Mouse (Mus musculus) right cerebral cortex, postnatal 14 days (tissue): ENCODE results near the gene Olfr979.
"Not testable (repeated sequence)": the region's sequence is repeated elsewhere in the genome, so short reads cannot be mapped to it uniquely, and the experiment has no call there.

Source experiments
- DNase-seq: peaks from one replicate; pipeline ENCODE4 v3.0.0; 2022

Gene Olfr979

DNA sequence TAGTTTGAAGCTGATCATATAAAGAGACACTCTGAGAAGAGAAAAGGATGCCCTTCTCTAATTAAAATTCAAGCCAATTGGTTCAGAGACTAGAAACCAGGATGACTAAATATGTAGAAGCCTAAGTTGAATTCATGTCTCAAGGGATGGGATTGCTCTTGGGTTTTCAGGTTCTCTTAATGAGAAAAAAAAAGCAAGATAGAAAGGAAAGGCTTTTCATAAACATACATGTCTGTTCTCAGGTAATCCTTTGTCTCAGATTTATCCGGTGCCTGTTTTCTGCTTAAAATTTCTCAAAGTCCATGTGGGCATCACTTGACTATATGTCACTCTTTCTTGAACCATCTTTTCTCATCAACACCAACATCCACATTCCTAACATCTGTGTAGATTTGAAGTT is at the start of gene Olfr979:
Gene Olfr979, minus strand, starts transcription at position 101 of the 400 bp plus-strand sequence.
- DNase-seq: no peak

DNA sequence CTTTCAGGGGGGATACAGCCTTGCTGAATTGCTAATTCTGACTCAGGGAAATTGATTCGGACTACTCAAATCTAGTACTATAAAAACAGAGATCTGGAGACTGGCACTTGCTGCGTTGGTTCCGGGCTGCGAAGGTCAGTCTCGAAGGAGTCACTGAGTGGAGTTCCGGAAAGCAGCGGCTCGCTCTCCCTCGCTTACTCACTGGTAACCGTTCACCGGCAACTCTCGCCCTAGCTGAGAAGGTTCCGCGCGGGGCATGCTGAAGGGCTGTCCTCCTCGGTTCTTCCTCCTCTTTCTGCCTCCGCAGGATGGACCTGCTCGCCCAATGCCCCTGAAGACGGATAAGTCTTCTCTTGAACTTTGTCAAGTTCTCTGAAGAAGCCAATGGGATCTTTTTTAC is 46.9 kb upstream of the Olfr979 start:
- no peak for DNase-seq

DNA sequence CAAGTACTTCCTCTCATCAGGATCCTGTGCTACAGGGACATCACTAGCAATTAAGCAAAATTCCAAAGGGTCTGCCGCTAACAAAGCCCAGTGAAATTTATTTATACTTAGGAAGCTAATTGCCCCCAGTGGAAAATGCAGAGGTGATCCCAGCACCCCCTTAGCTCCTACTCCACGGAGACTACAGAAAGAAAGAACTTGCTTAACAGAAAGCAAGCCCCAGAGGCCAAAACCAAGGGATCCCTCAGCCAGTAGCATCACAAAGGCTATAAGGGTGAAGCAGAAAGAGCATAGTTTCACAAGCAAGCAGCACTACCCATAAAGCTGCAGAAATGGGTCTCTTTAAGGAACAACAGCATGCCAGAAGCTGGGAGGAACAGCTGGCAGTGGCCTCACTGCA is 17.9 kb upstream of the Olfr979 start, which contains the start of gene Olfr981:
Gene Olfr981, plus strand, starts transcription at position 301 of the 400 bp plus-strand sequence.
- no peak for DNase-seq

DNA sequence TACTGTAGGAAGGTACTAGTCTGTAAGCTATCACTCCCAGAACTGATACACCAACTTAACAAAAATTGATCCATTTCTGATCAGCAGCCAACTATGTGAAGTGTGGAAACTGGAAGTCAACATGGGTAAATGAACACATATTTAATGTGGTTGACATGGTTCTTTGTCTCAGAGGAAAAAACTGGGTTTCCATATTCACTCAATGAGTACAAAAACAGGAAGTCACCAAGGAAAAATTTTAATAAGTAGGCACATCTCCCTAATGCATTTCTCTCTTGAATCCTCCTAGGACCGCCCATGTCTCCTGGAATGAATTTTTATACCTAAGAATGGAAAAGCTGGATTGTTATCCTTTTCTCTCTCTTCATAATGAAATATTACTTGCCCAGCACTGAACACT is 6.2 kb upstream of the Olfr979 start, which contains the start of gene Olfr980:
Gene Olfr980, minus strand, starts transcription at position 101 of the 400 bp plus-strand sequence.
- no peak for DNase-seq

DNA sequence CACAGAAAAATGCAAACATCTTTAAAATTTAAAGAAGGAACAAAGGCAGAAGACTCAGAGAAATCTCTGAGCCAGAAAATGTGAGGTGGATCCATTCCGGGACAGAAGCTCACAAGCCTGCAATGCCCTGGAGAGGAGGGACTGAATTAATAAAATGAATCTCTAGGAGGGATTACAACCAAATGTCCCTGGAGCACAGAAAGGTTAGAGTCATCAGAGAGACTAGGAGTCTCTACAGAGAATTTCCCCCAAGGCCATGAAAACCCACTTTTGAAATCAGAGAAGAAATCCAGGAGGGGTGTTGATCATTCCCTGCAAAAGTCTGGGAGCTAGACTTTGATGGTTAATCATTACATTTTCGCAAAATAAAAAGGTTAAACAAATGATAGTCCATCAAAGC is 11.5 kb downstream of the Olfr979 start, which contains the start of gene Olfr978:
Gene Olfr978, plus strand, starts transcription at position 301 of the 400 bp plus-strand sequence.
- DNase-seq: no peak

DNA sequence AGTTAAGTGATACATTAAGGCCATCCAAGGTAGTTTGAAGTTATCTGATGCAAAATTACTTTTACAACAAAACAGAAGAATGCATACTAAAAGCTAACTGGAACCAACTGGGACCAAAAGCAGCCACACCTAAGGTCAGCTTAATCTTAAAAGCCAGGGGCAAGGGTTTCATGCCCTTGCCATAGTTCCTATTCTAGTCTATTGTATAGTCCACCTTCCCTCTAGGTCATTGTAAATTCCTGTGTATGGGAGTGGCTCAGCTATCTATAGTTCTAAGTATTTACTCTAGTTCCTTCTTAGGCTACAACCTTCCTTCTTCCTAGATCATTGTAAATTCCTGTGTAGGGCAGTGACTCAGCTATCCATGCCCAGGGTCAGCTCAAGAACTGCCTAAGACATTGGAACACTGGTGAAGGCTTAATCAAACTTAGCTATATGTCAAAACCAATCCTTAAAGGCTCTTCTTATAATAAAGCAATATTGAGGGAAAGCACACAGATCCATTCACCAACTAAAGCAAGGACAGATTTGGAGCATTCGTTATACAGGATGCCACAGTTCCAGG is 26.6 kb downstream of the Olfr979 start:
- DNase-seq: not testable (repeated sequence)

DNA sequence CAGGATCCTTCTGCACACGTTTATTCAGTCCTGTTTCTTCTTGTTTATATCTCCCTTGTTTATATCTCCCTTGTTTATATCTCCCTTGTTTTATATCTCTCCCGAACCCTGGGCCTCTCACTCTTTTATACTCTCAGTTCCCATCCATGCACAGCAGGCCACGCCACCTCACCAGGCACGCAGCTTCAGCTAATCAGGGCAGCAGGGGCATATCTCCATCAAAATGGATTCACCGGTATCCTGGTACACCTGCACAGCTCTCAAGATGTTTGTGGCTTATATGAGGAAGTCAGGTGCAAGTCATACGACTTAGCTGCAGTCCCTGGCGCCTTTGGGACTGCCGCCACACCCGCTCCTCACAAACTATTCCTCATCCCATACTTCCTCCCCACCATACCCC is 42.2 kb downstream of the Olfr979 start, which contains the start of gene Olfr976:
Gene Olfr976, minus strand, starts transcription at position 101 of the 400 bp plus-strand sequence.
- DNase-seq: not testable (repeated sequence)

DNA sequence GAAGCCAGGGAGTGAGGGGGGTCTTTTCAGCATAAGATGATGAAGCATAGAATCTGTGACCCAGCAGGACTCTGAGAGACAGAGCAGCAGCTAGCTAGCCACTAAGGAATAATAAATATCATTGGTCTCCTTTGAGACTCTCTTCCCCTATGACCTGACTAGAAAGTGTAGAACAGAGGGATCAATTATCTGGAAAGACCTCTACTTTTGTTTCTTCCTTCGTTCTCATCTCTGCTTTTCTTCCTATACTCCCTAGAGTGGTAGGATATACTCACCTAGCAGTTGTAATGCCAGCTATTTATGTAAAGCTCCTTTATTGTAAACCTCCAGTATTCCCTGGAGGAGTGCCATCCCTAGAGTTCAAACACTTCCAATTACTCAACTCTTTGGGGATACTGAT is 51.3 kb downstream of the Olfr979 start, which contains the start of gene Olfr975:
Gene Olfr975, minus strand, starts transcription at position 101 of the 400 bp plus-strand sequence.
- DNase-seq: no peak
